In genomic region chr5:103393220-103393619, GRCm38 (mm10) we compare ENCODE assay signal across 21 mouse cellular contexts. TPM values are rescaled to one million over a fixed set of nuclear protein-coding genes. Genes with fewer than 3 reads are reported as not detected.
A peak's percentile ranks its signal among the peaks of the same experiment; 100 is the strongest.
DNase-seq lines count a peak whose midpoint lies in the region; ATAC-seq and TF ChIP-seq lines count a peak whose summit lies in the region.
"Had no signal": no experiment of that assay in that cellular context is flagged by ENCODE, and none has a peak within 500 bp of the region (broad histone marks: within the 10 kb centered on the region; RNA-seq: fewer than 3 reads in every experiment).

No protein-coding gene starts in this region.

- intact Hi-C loops in gastrocnemius, adult 2 months (cut with DNase I), result loop anchor here (5.0 kb wide), 1 partner anchor 34 kb away; the partner anchor contains the start of gene Ptpn13
- intact Hi-C loops in gastrocnemius, postnatal 14 days (cut with DNase I; ENCODE audit: low total_unique reads), result no loop called here

- H3K9me3 ChIP-seq in lung, embryonic 14.5 days (ENCODE audit: low read depth, low read length), result no peaks in the 10 kb centered on the region
- H3K9me3 ChIP-seq: embryonic facial prominence, embryonic 15.5 days; heart, embryonic 13.5 days; limb, embryonic 10.5 days; midbrain, embryonic 15.5 days had no signal

- peak overlapping the region; percentile 1; the same call in 1 of the 2 replicates for H3K4me3 ChIP-seq in gastrocnemius, adult 2 months
- no peak overlapping the region for H3K4me3 ChIP-seq in lung, embryonic 14.5 days (ENCODE audit: low read depth, low read length)
- H3K4me3 ChIP-seq in lung, adult 2 months (replicated peaks; ENCODE audit: extremely low read depth, low read depth, low read length), result no peak overlapping the region
- no peak overlapping the region for H3K4me3 ChIP-seq in C2C12 (ENCODE audit: insufficient read depth, poor library complexity, severe bottlenecking)
- H3K4me3 ChIP-seq: embryonic facial prominence, embryonic 15.5 days; heart, embryonic 13.5 days; limb, embryonic 10.5 days; midbrain, embryonic 15.5 days had no signal

- DNase-seq in gastrocnemius, adult 2 months, result no peak
- no peak for DNase-seq in gastrocnemius, postnatal 14 days
- peak; percentile 67 for DNase-seq in lung, embryonic 14.5 days
- no peak for DNase-seq in lung, adult 2 months
- peak; percentile 18 for DNase-seq in brain, adult 2 months (ENCODE audit: low read depth, low spot score)
- no peak for DNase-seq in thymus, postnatal 25 days
- no peak for DNase-seq in liver
- DNase-seq: cerebellum, adult 8-10 months; kidney, postnatal 36 days; lung, postnatal 14 days; thymus, postnatal 36 days had no signal

- TF ChIP-seq CTCF in gastrocnemius, adult 2 months (IDR thresholded peaks at IDR 0.05), result no peak
- no peak for TF ChIP-seq CTCF in lung, embryonic 14.5 days (IDR thresholded peaks at IDR 0.05; ENCODE audit: low read depth)
- no peak for TF ChIP-seq CTCF in lung, adult 2 months (IDR thresholded peaks at IDR 0.05; ENCODE audit: insufficient read depth, low read length)
- no peak for TF ChIP-seq CTCF in C2C12 (IDR thresholded peaks at IDR 0.05; ENCODE audit: control insufficient read depth, insufficient read depth, insufficient read length)

- no peaks in the 10 kb centered on the region for H3K27me3 ChIP-seq in lung, embryonic 14.5 days (ENCODE audit: insufficient read depth, low read length)
- H3K27me3 ChIP-seq in C2C12 (ENCODE audit: control insufficient read depth, insufficient read depth, insufficient read length), result no peaks in the 10 kb centered on the region
- H3K27me3 ChIP-seq: embryonic facial prominence, embryonic 15.5 days; midbrain, embryonic 15.5 days had no signal

- peaks cover 8% of the 10 kb centered on the region; the same call in 1 of the 2 replicates for H3K4me1 ChIP-seq in lung, embryonic 14.5 days (ENCODE audit: insufficient read depth)
- H3K4me1 ChIP-seq in lung, adult 2 months (ENCODE audit: control insufficient read depth, insufficient read depth, low read length), result no peaks in the 10 kb centered on the region; the same call in 1 of the 2 replicates

- H3K4me2 ChIP-seq in lung, embryonic 14.5 days, result peak overlapping the region; percentile 8; the same call in 1 of the 2 replicates
- H3K4me2 ChIP-seq: embryonic facial prominence, embryonic 15.5 days; heart, embryonic 13.5 days; liver, embryonic 11.5 days; midbrain, embryonic 15.5 days had no signal

- WGBS in lung, embryonic 14.5 days, result 16% methylated on average over 4 of the region's 4 CpGs
- WGBS in lung, adult 2 months, result 14% methylated on average over 4 of the region's 4 CpGs

- no peaks in the 10 kb centered on the region for H3K36me3 ChIP-seq in lung, embryonic 14.5 days (ENCODE audit: insufficient read depth)
- H3K36me3 ChIP-seq in C2C12 (ENCODE audit: control insufficient read depth, insufficient read depth), result no peaks in the 10 kb centered on the region
- H3K36me3 ChIP-seq: embryonic facial prominence, embryonic 15.5 days; heart, embryonic 13.5 days; limb, embryonic 10.5 days; midbrain, embryonic 15.5 days had no signal

- no peak overlapping the region for H3K9ac ChIP-seq in lung, embryonic 14.5 days
- H3K9ac ChIP-seq: embryonic facial prominence, embryonic 15.5 days; heart, embryonic 13.5 days; hindbrain, embryonic 14.5 days; midbrain, embryonic 15.5 days had no signal

- ATAC-seq in lung, embryonic 14.5 days (ENCODE audit: insufficient read depth), result peak; percentile 47; the same call in 1 of the 2 replicates
- ATAC-seq: activated CD4-positive, CD25-positive, alpha-beta regulatory T cell, adult 4 months; intestine, postnatal 0 days; midbrain, embryonic 15.5 days had no signal

- H3ac ChIP-seq in C2C12 (ENCODE audit: control insufficient read depth, insufficient read length, low read depth), result no peak overlapping the region

- no peaks in the 10 kb centered on the region for H3K79me2 ChIP-seq in C2C12 (ENCODE audit: control insufficient read depth, insufficient read depth)

- peak overlapping the region; percentile 66 for H3K27ac ChIP-seq in gastrocnemius, adult 2 months
- no peak overlapping the region for H3K27ac ChIP-seq in lung, embryonic 14.5 days (ENCODE audit: low read depth)
- H3K27ac ChIP-seq: heart, embryonic 13.5 days; hindbrain, embryonic 14.5 days; limb, embryonic 10.5 days; midbrain, embryonic 15.5 days had no signal

- TF ChIP-seq POLR2A in lung, adult 2 months (IDR thresholded peaks at IDR 0.05; ENCODE audit: borderline replicate concordance, extremely low read depth, low read depth, low read length), result no peak

- no peaks in the 10 kb centered on the region for H3K79me3 ChIP-seq in C2C12 (ENCODE audit: low read depth)

TF ChIP-seq in C2C12, 6 proteins besides CTCF, POLR2A, EP300 and RAD21:
- TF ChIP-seq MYOD1 (IDR thresholded peaks at IDR 0.05; ENCODE audit: control insufficient read depth, insufficient read length, low read depth) (peak; percentile 38), MYOG (IDR thresholded peaks at IDR 0.05; ENCODE audit: control insufficient read depth, extremely low read depth, insufficient read length) (no peak)

RNA-seq across cellular contexts. Expression of gene Ptpn13, which starts 31.8 kb away (rescaled TPM):
- 1 to 10 TPM; 1.9 to 2.9 TPM for total RNA-seq in gastrocnemius, adult 2 months (2021)
- total RNA-seq in gastrocnemius, postnatal 14 days (2021), result 1 to 10 TPM; 5.4 to 6.0 TPM
- 15.7 and 16.2 TPM in 2 replicates for polyA plus RNA-seq in lung, embryonic 14.5 days (2014; fragmentation: Nextera tagmentation; extraction: Ambion mirVana)
- 18.0 and 22.6 TPM in 2 replicates for polyA plus RNA-seq in lung, adult 2 months (2012; rRNA removed)
- 1.8 TPM for polyA plus RNA-seq in C2C12 (2012; fragmentation: generic; extraction: Trizol)
- total RNA-seq: granulocyte monocyte progenitor cell, adult 5-6 weeks had no signal

Comparison
In these comparisons a context has a peak if more than half of its experiments do, and no peak if none do; other contexts are left out.
1. DNase-seq: peak in lung, embryonic 14.5 days (single experiment) and brain, adult 2 months (single experiment); none in gastrocnemius, adult 2 months (single experiment), gastrocnemius, postnatal 14 days (single experiment), lung, adult 2 months (single experiment), thymus, postnatal 25 days (single experiment) and liver (single experiment).